Mouse (Mus musculus) kidney, postnatal 0 days (tissue): ENCODE measurements at regions not wholly inside any gene's neighbourhood (a gene's known extent, or its start where the extent isn't known, plus 50 kb on each side); places are given as distances from the start of the nearest gene placed in this dataset.

ENCODE experiments used
- ATAC-seq: fragments of 200-750 bp; cut with Nextera tagmentation; replicated peaks from 2 replicates; pipeline ENCODE4 v1.8.0; 2017; ENCODE audit warnings: low read depth, moderate number of reproducible peaks, moderate TSS enrichment, moderate library complexity; ENCODE audit not compliant: low FRiP score
- DNase-seq: peaks from one replicate; pipeline ENCODE4 v3.0.0-alpha.2; 2016; ENCODE audit warnings: low spot score
- H3K27ac ChIP-seq: fragments of 300-500 bp; sonication (generic); 2 replicates; pipeline ENCODE4 v1.5.1; 2014; ENCODE audit warnings: mild to moderate bottlenecking
- H3K27me3 ChIP-seq: fragments of 300-500 bp; sonication (generic); 2 replicates; pipeline ENCODE4 v1.6.1; 2014; ENCODE audit warnings: low read length, mixed read lengths; ENCODE audit not compliant: insufficient read depth
- H3K36me3 ChIP-seq: fragments of 300-500 bp; sonication (generic); 2 replicates; pipeline ENCODE4 v1.6.1; 2014; ENCODE audit warnings: low read length, mixed read lengths; ENCODE audit not compliant: insufficient read depth
- H3K4me1 ChIP-seq: fragments of 300-500 bp; sonication (generic); replicated peaks from 2 replicates; pipeline ENCODE4 v1.6.1; 2014; ENCODE audit warnings: antibody characterized with exemption, low read length, mixed read lengths; ENCODE audit not compliant: insufficient read depth
- H3K4me2 ChIP-seq: fragments of 300-500 bp; sonication (generic); 2 replicates; pipeline ENCODE4 v1.6.1; 2014; ENCODE audit warnings: mild to moderate bottlenecking, low read length, moderate library complexity, mixed read lengths
- H3K4me3 ChIP-seq: fragments of 300-500 bp; sonication (generic); replicated peaks from 2 replicates; pipeline ENCODE4 v1.5.1; 2014; ENCODE audit warnings: low read depth, low read length
- H3K9ac ChIP-seq: fragments of 300-500 bp; sonication (generic); 2 replicates; pipeline ENCODE4 v1.6.1; 2014; ENCODE audit warnings: low read depth, low read length
- H3K9me3 ChIP-seq: fragments of 300-500 bp; sonication (generic); replicated peaks from 2 replicates; pipeline ENCODE4 v1.6.1; 2016; ENCODE audit warnings: low read length, inconsistent platforms, mixed read lengths
- CTCF ChIP-seq: IDR thresholded peaks from 2 replicates; pipeline ENCODE4 v1.5.1; 2016; ENCODE audit warnings: antibody characterized with exemption, low read depth, mild to moderate bottlenecking, moderate library complexity
- WGBS: fragments of 180-500 bp; shearing (Covaris S2); extraction: QIAGEN DNeasy Blood & Tissue Kit; methylation state at CpG from one replicate; pipeline ENCODE4 v1.1.7; 2014; 5-methylcytosine and 5-hydroxymethylcytosine counted together

GRCm38 (mm10) chr2:45975157-45975556, 858.0 kb upstream of the Zeb2 start:
- no peak overlapping the region for H3K27ac ChIP-seq
- H3K4me2 ChIP-seq: no peak overlapping the region
- H3K9ac ChIP-seq: no peak overlapping the region
- no peaks in the 10 kb centered on the region for H3K4me1 ChIP-seq
- H3K9me3 ChIP-seq: no peaks in the 10 kb centered on the region
- H3K36me3 ChIP-seq: no peaks in the 10 kb centered on the region
- H3K4me3 ChIP-seq: no peak overlapping the region
- TF ChIP-seq CTCF: no peak
- no peak for ATAC-seq
- DNase-seq: no peak
- no peaks in the 10 kb centered on the region for H3K27me3 ChIP-seq

DNA sequence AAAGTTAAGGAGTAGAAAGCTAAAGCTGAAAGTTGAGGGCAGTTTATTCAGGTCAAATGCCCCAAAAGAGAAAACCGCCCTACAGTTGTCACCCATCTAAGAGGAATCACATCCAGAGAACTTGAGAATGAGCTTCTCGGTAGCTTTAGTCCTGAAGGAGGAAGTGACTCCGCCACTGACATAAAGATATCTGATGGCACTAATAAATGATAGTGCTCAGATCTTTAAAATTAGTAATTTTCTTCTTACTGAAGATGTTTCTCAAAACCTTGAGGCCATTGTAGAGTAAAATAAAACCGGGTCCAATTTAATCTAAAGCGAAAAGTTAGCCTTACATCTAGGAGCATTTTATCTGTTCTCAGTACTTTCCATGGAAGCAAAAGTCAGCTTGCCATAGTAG, 851.4 kb upstream of the Zeb2 start:
- 80% methylated on average over 5 of the region's 5 CpGs for WGBS
- no peak for ATAC-seq
- H3K36me3 ChIP-seq: no peaks in the 10 kb centered on the region

DNA sequence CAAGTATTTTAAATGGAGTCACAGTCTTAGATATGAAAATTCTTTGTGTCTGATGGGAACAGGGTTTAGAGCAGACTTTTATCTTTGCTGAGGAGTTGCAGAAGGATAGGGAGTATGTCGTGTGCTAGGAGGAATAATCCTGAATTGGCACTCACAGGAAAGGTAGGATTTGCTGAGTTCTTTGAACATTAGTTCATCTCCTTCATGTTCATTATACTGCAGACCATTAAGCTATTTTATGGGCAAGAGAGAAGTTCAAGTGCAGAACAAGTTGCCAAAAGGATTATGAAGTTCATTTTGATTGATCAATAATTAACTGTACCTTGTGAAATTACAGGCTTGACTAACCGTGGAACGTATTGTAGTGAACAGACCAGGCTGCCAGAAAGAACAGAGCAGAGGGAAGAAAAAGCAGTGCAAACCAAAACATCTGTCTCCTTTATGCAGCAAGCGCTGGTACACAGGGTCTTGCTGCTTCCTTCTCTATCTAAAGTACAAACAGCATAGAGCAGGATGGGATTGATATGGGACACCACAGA, 839.7 kb upstream of the Zeb2 start:
- Histone ChIP-seq H3K9me3 (no peaks in the 10 kb centered on the region), H3K4me3 (no peak overlapping the region), H3K9ac (no peak overlapping the region), H3K4me1 (no peaks in the 10 kb centered on the region), H3K27me3 (no peaks in the 10 kb centered on the region), H3K27ac (no peak overlapping the region), H3K36me3 (no peaks in the 10 kb centered on the region), H3K4me2 (no peak overlapping the region)
- 50% methylated on average over 4 of the region's 4 CpGs for WGBS
- ATAC-seq: no peak
- no peak for TF ChIP-seq CTCF
- DNase-seq: peak; percentile 4

More for the DNA sequence above, 851.4 kb upstream of the Zeb2 start:
- H3K27ac ChIP-seq: no peak overlapping the region
- H3K9ac ChIP-seq: no peak overlapping the region
- no peaks in the 10 kb centered on the region for H3K27me3 ChIP-seq
- DNase-seq: no peak
- H3K4me1 ChIP-seq: no peaks in the 10 kb centered on the region
- H3K4me2 ChIP-seq: no peak overlapping the region
- TF ChIP-seq CTCF: no peak
- H3K9me3 ChIP-seq: no peaks in the 10 kb centered on the region
- no peak overlapping the region for H3K4me3 ChIP-seq

DNA sequence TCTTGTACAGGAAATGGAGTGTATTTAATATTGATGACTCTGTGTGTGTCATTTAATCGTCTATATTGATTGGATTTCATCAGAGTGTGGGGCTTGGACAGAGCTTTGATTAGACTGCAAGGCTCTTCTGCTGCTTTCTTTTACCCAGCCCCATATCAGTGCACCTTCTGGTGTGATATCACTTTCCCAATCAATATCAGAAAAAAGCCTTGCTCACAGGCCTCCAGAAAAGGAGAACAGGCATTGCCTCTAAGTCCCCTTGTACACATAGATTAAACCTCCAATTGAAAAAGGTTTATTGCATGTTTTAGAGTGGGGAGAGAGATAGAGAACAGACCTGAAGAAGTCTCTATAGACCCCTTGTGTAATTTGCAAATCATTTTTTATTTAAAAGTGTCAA, 831.6 kb upstream of the Zeb2 start:
- Histone ChIP-seq H3K36me3 (no peaks in the 10 kb centered on the region), H3K27ac (no peak overlapping the region), H3K4me3 (no peak overlapping the region), H3K4me2 (no peak overlapping the region), H3K27me3 (no peaks in the 10 kb centered on the region), H3K4me1 (no peaks in the 10 kb centered on the region), H3K9ac (no peak overlapping the region), H3K9me3 (no peaks in the 10 kb centered on the region)
- WGBS: 91% methylated on average over 1 of the region's 1 CpGs
- ATAC-seq: no peak
- no peak for DNase-seq
- no peak for TF ChIP-seq CTCF

- WGBS: 80% methylated on average over 7 of the region's 7 CpGs
- no peak for ATAC-seq
- DNase-seq: no peak
- no peaks in the 10 kb centered on the region for H3K4me1 ChIP-seq
- no peak overlapping the region for H3K4me3 ChIP-seq
- no peak overlapping the region for H3K9ac ChIP-seq
- no peaks in the 10 kb centered on the region for H3K9me3 ChIP-seq
- no peaks in the 10 kb centered on the region for H3K36me3 ChIP-seq
- no peak overlapping the region for H3K27ac ChIP-seq
- no peaks in the 10 kb centered on the region for H3K27me3 ChIP-seq
- TF ChIP-seq CTCF: no peak
- no peak overlapping the region for H3K4me2 ChIP-seq
These were observed 808.7 kb upstream of the Zeb2 start for GRCm38 (mm10) chr2:45925791-45926480.

DNA sequence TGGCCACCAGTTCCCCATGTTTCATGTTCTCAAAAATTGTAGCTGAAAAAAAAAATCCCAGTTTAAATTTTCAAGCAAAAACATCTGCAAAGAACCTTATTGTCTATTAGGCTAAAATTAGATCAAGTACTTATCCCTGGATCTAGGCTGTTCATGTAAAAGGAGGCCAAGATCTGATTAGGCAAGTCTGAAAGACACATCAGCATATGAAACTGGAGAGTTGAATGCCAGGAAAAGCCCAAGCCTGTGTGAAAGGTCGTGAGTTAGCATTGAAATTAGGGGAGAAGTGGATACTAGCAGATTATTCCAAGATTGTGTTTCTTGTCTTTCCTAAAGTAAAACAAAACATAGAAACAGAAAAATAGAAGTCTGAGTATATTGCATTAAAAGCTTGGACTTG, 791.7 kb upstream of the Zeb2 start:
- no peak overlapping the region for H3K9ac ChIP-seq
- TF ChIP-seq CTCF: no peak
- H3K27ac ChIP-seq: no peak overlapping the region
- DNase-seq (no peak), ATAC-seq (no peak)
- H3K4me2 ChIP-seq: no peak overlapping the region
- WGBS: 57% methylated on average over 1 of the region's 1 CpGs
- H3K27me3 ChIP-seq: no peaks in the 10 kb centered on the region
- no peak overlapping the region for H3K4me3 ChIP-seq
- H3K9me3 ChIP-seq: no peaks in the 10 kb centered on the region
- no peaks in the 10 kb centered on the region for H3K36me3 ChIP-seq
- no peaks in the 10 kb centered on the region for H3K4me1 ChIP-seq
